Comparison of ENCODE assay signal across 9 mouse cellular contexts in the genomic region with DNA sequence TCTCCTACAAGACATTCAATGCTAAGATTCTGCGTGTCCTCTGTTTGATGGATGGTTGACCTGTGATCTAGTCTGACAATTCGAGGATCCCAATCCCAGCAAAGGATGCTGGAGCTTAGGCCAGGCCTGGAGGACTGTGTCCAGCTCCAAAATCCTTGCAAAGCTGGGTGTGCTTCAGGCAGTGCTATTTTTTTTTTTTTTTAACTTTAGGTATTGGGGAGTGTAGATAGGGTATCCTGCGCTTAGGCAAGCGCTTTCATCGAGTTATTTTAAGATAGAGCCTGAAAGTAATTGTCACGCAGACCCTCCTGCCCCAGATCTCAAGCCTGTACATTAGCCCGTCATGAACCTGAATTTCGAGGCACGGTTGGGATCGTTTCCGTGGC. TPM values are rescaled to one million over a fixed set of nuclear protein-coding genes. Genes with fewer than 3 reads are reported as not detected.
DNase-seq lines count a peak whose midpoint lies in the region; ATAC-seq and TF ChIP-seq lines count a peak whose summit lies in the region.
"Had no signal": no experiment of that assay in that cellular context is flagged by ENCODE, and none has a peak within 500 bp of the region (broad histone marks: within the 10 kb centered on the region; RNA-seq: fewer than 3 reads in every experiment).

No protein-coding gene starts in this region.

- H3K4me3 ChIP-seq in heart, postnatal 0 days (ENCODE audit: low read depth, low read length): peak overlapping the region; percentile 36
- peak overlapping the region; percentile 50 for H3K4me3 ChIP-seq in embryonic facial prominence, embryonic 10.5 days
- H3K4me3 ChIP-seq in hindbrain, embryonic 15.5 days: peak overlapping the region; percentile 50
- peak overlapping the region; percentile 48 for H3K4me3 ChIP-seq in midbrain, embryonic 13.5 days (replicated peaks)

- H3K27ac ChIP-seq in heart, postnatal 0 days (ENCODE audit: low read depth): no peak overlapping the region
- no peak overlapping the region for H3K27ac ChIP-seq in embryonic facial prominence, embryonic 10.5 days (replicated peaks)
- no peak overlapping the region for H3K27ac ChIP-seq in hindbrain, embryonic 15.5 days (replicated peaks)
- no peak overlapping the region for H3K27ac ChIP-seq in midbrain, embryonic 13.5 days

- 33% methylated on average over 11 of the region's 11 CpGs for WGBS in heart, postnatal 0 days
- WGBS in embryonic facial prominence, embryonic 10.5 days: 43% methylated on average over 11 of the region's 11 CpGs
- WGBS in hindbrain, embryonic 15.5 days: 30% methylated on average over 11 of the region's 11 CpGs
- 35% methylated on average over 11 of the region's 11 CpGs for WGBS in midbrain, embryonic 13.5 days

- no peak for TF ChIP-seq EP300 in heart, postnatal 0 days (IDR thresholded peaks at IDR 0.05; ENCODE audit: low read depth)

- DNase-seq in heart, postnatal 0 days (ENCODE audit: low spot score): no peak
- DNase-seq in heart, adult 11 months: no peak
- no peak for DNase-seq in embryonic facial prominence, embryonic 10.5 days (ENCODE audit: low spot score)
- DNase-seq in gastrocnemius, postnatal 36 days: no peak
- DNase-seq in layer of hippocampus, postnatal 36 days: no peak

- intact Hi-C loops in gastrocnemius, postnatal 36 days (cut with DNase I): no loop called here

- no peaks in the 10 kb centered on the region for H3K9me3 ChIP-seq in heart, postnatal 0 days (replicated peaks; ENCODE audit: control insufficient read depth, low read length)
- no peaks in the 10 kb centered on the region for H3K9me3 ChIP-seq in embryonic facial prominence, embryonic 10.5 days
- no peaks in the 10 kb centered on the region for H3K9me3 ChIP-seq in hindbrain, embryonic 15.5 days
- H3K9me3 ChIP-seq in midbrain, embryonic 13.5 days: no peaks in the 10 kb centered on the region

- ATAC-seq in heart, postnatal 0 days (ENCODE audit: insufficient read depth, low read depth): no peak
- ATAC-seq in hindbrain, embryonic 15.5 days (ENCODE audit: low FRiP score, low read depth): no peak; the same call in 1 of the 2 replicates
- no peak for ATAC-seq in midbrain, embryonic 13.5 days
- ATAC-seq in CD4-positive, CD25-positive, alpha-beta regulatory T cell, adult 4 months: no peak

- H3K36me3 ChIP-seq in heart, postnatal 0 days (replicated peaks; ENCODE audit: control insufficient read depth, insufficient read depth, low read length): no peaks in the 10 kb centered on the region
- no peaks in the 10 kb centered on the region for H3K36me3 ChIP-seq in embryonic facial prominence, embryonic 10.5 days (replicated peaks)
- no peaks in the 10 kb centered on the region for H3K36me3 ChIP-seq in hindbrain, embryonic 15.5 days
- no peaks in the 10 kb centered on the region for H3K36me3 ChIP-seq in midbrain, embryonic 13.5 days

- peaks cover 54% of the 10 kb centered on the region for H3K27me3 ChIP-seq in heart, postnatal 0 days (ENCODE audit: control insufficient read depth, insufficient read depth, low read length)
- peaks cover 82% of the 10 kb centered on the region for H3K27me3 ChIP-seq in embryonic facial prominence, embryonic 10.5 days (replicated peaks; ENCODE audit: low read depth, poor library complexity, severe bottlenecking)
- H3K27me3 ChIP-seq in hindbrain, embryonic 15.5 days: peaks cover 55% of the 10 kb centered on the region
- peaks cover 69% of the 10 kb centered on the region for H3K27me3 ChIP-seq in midbrain, embryonic 13.5 days

- H3K9ac ChIP-seq in heart, postnatal 0 days (replicated peaks; ENCODE audit: low read depth, low read length): no peak overlapping the region
- 0 out of 2 replicates have a peak overlapping the region, but pooled peaks have one; percentile 9 for H3K9ac ChIP-seq in hindbrain, embryonic 15.5 days
- no peak overlapping the region for H3K9ac ChIP-seq in midbrain, embryonic 13.5 days (replicated peaks)

- 0 out of 2 replicates have a peak, but pooled peaks cover 6% of the 10 kb centered on the region for H3K4me1 ChIP-seq in heart, postnatal 0 days (ENCODE audit: control insufficient read depth, insufficient read depth)
- peaks cover 10% of the 10 kb centered on the region for H3K4me1 ChIP-seq in embryonic facial prominence, embryonic 10.5 days
- H3K4me1 ChIP-seq in hindbrain, embryonic 15.5 days (replicated peaks): peaks cover 12% of the 10 kb centered on the region
- peaks cover 11% of the 10 kb centered on the region for H3K4me1 ChIP-seq in midbrain, embryonic 13.5 days (replicated peaks)

- no peak for TF ChIP-seq CTCF in heart, postnatal 0 days (IDR thresholded peaks at IDR 0.05; ENCODE audit: low read depth)

- peak overlapping the region; percentile 51; the same call in 1 of the 2 replicates for H3K4me2 ChIP-seq in heart, postnatal 0 days (ENCODE audit: low read depth, low read length)
- H3K4me2 ChIP-seq in hindbrain, embryonic 15.5 days: peak overlapping the region; percentile 77
- H3K4me2 ChIP-seq in midbrain, embryonic 13.5 days (replicated peaks): peak overlapping the region; percentile 56

RNA-seq across cellular contexts. Expression of a gene that starts 0.3 kb away (rescaled TPM):
- total RNA-seq in heart, postnatal 0 days (2014; rRNA removed; ENCODE audit: low replicate concordance): not detected in 2 replicates
- not detected in 2 replicates for polyA plus RNA-seq in heart, postnatal 0 days (2015; fragmentation: Nextera tagmentation; extraction: Ambion mirVana)
- polyA plus RNA-seq in embryonic facial prominence, embryonic 10.5 days (2016; fragmentation: Nextera tagmentation; extraction: Ambion mirVana): 0.12 TPM in 1 of 2 replicates, not detected in the other
- polyA plus RNA-seq in hindbrain, embryonic 15.5 days (2015; fragmentation: Nextera tagmentation; extraction: Ambion mirVana): 0.34 and 0.47 TPM in 2 replicates
- polyA plus RNA-seq in midbrain, embryonic 13.5 days (2015; fragmentation: Nextera tagmentation; extraction: Ambion mirVana): 0.28 and 0.31 TPM in 2 replicates
- 1 to 10 TPM; 2.6 to 4.7 TPM for polyA plus RNA-seq in CD4-positive, CD25-positive, alpha-beta regulatory T cell, adult 4 months (2017; shearing (Covaris generic))
- not detected for total RNA-seq in gastrocnemius, postnatal 36 days (2021)
- total RNA-seq in layer of hippocampus, postnatal 36 days (2021): not detected
- total RNA-seq: adrenal gland, adult 18-20 months had no signal

RNA-seq across cellular contexts. Expression of a gene that starts 16.7 kb away (rescaled TPM):
- total RNA-seq in heart, postnatal 0 days (2014; rRNA removed; ENCODE audit: low replicate concordance): 0.11 TPM in 1 of 2 replicates, not detected in the other
- polyA plus RNA-seq in heart, postnatal 0 days (2015; fragmentation: Nextera tagmentation; extraction: Ambion mirVana): 0.08 and 0.23 TPM in 2 replicates
- polyA plus RNA-seq in embryonic facial prominence, embryonic 10.5 days (2016; fragmentation: Nextera tagmentation; extraction: Ambion mirVana): 0.80 and 0.96 TPM in 2 replicates
- polyA plus RNA-seq in hindbrain, embryonic 15.5 days (2015; fragmentation: Nextera tagmentation; extraction: Ambion mirVana): 5.1 and 5.6 TPM in 2 replicates
- polyA plus RNA-seq in midbrain, embryonic 13.5 days (2015; fragmentation: Nextera tagmentation; extraction: Ambion mirVana): 5.4 and 5.5 TPM in 2 replicates
- polyA plus RNA-seq in CD4-positive, CD25-positive, alpha-beta regulatory T cell, adult 4 months (2017; shearing (Covaris generic)): not detected
- total RNA-seq in gastrocnemius, postnatal 36 days (2021): not detected
- total RNA-seq in layer of hippocampus, postnatal 36 days (2021): not detected
- total RNA-seq: adrenal gland, adult 18-20 months had no signal

RNA-seq across cellular contexts. Expression of a gene that starts 27.3 kb away (rescaled TPM):
- total RNA-seq in heart, postnatal 0 days (2014; rRNA removed; ENCODE audit: low replicate concordance): not detected in 2 replicates
- polyA plus RNA-seq in heart, postnatal 0 days (2015; fragmentation: Nextera tagmentation; extraction: Ambion mirVana): not detected in 2 replicates
- polyA plus RNA-seq in embryonic facial prominence, embryonic 10.5 days (2016; fragmentation: Nextera tagmentation; extraction: Ambion mirVana): 0.26 TPM in 1 of 2 replicates, not detected in the other
- 5.3 and 5.6 TPM in 2 replicates for polyA plus RNA-seq in hindbrain, embryonic 15.5 days (2015; fragmentation: Nextera tagmentation; extraction: Ambion mirVana)
- polyA plus RNA-seq in midbrain, embryonic 13.5 days (2015; fragmentation: Nextera tagmentation; extraction: Ambion mirVana): 1.8 and 2.0 TPM in 2 replicates
- not detected for polyA plus RNA-seq in CD4-positive, CD25-positive, alpha-beta regulatory T cell, adult 4 months (2017; shearing (Covaris generic))
- not detected for total RNA-seq in gastrocnemius, postnatal 36 days (2021)
- not detected for total RNA-seq in layer of hippocampus, postnatal 36 days (2021)
- total RNA-seq: adrenal gland, adult 18-20 months had no signal

RNA-seq across cellular contexts. Expression of a gene that starts 39.6 kb away (rescaled TPM):
- total RNA-seq in heart, postnatal 0 days (2014; rRNA removed; ENCODE audit: low replicate concordance): not detected in 2 replicates
- polyA plus RNA-seq in heart, postnatal 0 days (2015; fragmentation: Nextera tagmentation; extraction: Ambion mirVana): not detected in 2 replicates
- not detected in 2 replicates for polyA plus RNA-seq in embryonic facial prominence, embryonic 10.5 days (2016; fragmentation: Nextera tagmentation; extraction: Ambion mirVana)
- not detected in 2 replicates for polyA plus RNA-seq in hindbrain, embryonic 15.5 days (2015; fragmentation: Nextera tagmentation; extraction: Ambion mirVana)
- not detected in 2 replicates for polyA plus RNA-seq in midbrain, embryonic 13.5 days (2015; fragmentation: Nextera tagmentation; extraction: Ambion mirVana)
- polyA plus RNA-seq in CD4-positive, CD25-positive, alpha-beta regulatory T cell, adult 4 months (2017; shearing (Covaris generic)): not detected
- not detected for total RNA-seq in gastrocnemius, postnatal 36 days (2021)
- not detected for total RNA-seq in layer of hippocampus, postnatal 36 days (2021)

RNA-seq across cellular contexts. Expression of a gene that starts 47.8 kb away (rescaled TPM):
- total RNA-seq in heart, postnatal 0 days (2014; rRNA removed; ENCODE audit: low replicate concordance): 1.0 and 1.5 TPM in 2 replicates
- 0.82 and 0.83 TPM in 2 replicates for polyA plus RNA-seq in heart, postnatal 0 days (2015; fragmentation: Nextera tagmentation; extraction: Ambion mirVana)
- polyA plus RNA-seq in embryonic facial prominence, embryonic 10.5 days (2016; fragmentation: Nextera tagmentation; extraction: Ambion mirVana): 0.21 and 0.55 TPM in 2 replicates
- polyA plus RNA-seq in hindbrain, embryonic 15.5 days (2015; fragmentation: Nextera tagmentation; extraction: Ambion mirVana): 0.58 and 0.80 TPM in 2 replicates
- 0.46 and 0.51 TPM in 2 replicates for polyA plus RNA-seq in midbrain, embryonic 13.5 days (2015; fragmentation: Nextera tagmentation; extraction: Ambion mirVana)
- polyA plus RNA-seq in CD4-positive, CD25-positive, alpha-beta regulatory T cell, adult 4 months (2017; shearing (Covaris generic)): 1 to 10 TPM; 2.3 to 3.1 TPM
- under 1 TPM in 1 of 2 experiments, not detected in 1; 0.17 TPM for total RNA-seq in gastrocnemius, postnatal 36 days (2021)
- under 1 TPM; 0.58 to 0.77 TPM for total RNA-seq in layer of hippocampus, postnatal 36 days (2021)
